Mouse (Mus musculus) hindbrain, embryonic 11.5 days (tissue): Measurements from ENCODE around the gene Ryr3. TPM values are rescaled to one million over a fixed set of nuclear protein-coding genes. Genes with fewer than 3 reads are reported as not detected.

Experiments
- ATAC-seq: fragments of 200-750 bp; cut with Nextera tagmentation; 2 replicates; pipeline ENCODE4 v1.8.0; 2017; ENCODE audit warnings: mild to moderate bottlenecking, moderate TSS enrichment, moderate library complexity; ENCODE audit not compliant: low FRiP score
- DNase-seq: peaks from one replicate; pipeline ENCODE4 v3.0.0-alpha.2; 2015; ENCODE audit warnings: low spot score
- H3K27ac ChIP-seq: fragments of 300-500 bp; sonication (generic); 2 replicates; pipeline ENCODE4 v1.5.1; 2014; ENCODE audit warnings: mild to moderate bottlenecking, low read depth, low read length
- H3K27me3 ChIP-seq: fragments of 300-500 bp; sonication (generic); 2 replicates; pipeline ENCODE4 v1.6.1; 2014; ENCODE audit warnings: mild to moderate bottlenecking, low read length, moderate library complexity, mixed read lengths; ENCODE audit not compliant: control insufficient read depth, insufficient read depth
- H3K36me3 ChIP-seq: fragments of 300-500 bp; sonication (generic); 2 replicates; pipeline ENCODE4 v1.6.1; 2014; ENCODE audit warnings: mild to moderate bottlenecking, low read length, moderate library complexity, mixed read lengths; ENCODE audit not compliant: control insufficient read depth, insufficient read depth
- H3K4me1 ChIP-seq: fragments of 300-500 bp; sonication (generic); replicated peaks from 2 replicates; pipeline ENCODE4 v1.6.1; 2014; ENCODE audit warnings: low read length, mixed read lengths; ENCODE audit not compliant: control insufficient read depth, insufficient read depth
- H3K4me2 ChIP-seq: fragments of 300-500 bp; sonication (generic); replicated peaks from 2 replicates; pipeline ENCODE4 v1.6.1; 2014; ENCODE audit warnings: mild to moderate bottlenecking, low read depth, low read length
- H3K4me3 ChIP-seq: fragments of 300-500 bp; sonication (generic); 2 replicates; pipeline ENCODE4 v1.5.1; 2014; ENCODE audit warnings: low read depth, low read length
- H3K9ac ChIP-seq: fragments of 300-500 bp; sonication (generic); 2 replicates; pipeline ENCODE4 v1.6.1; 2014; ENCODE audit warnings: low read depth, low read length
- H3K9me3 ChIP-seq: fragments of 300-500 bp; sonication (generic); 2 replicates; pipeline ENCODE4 v1.6.1; 2016; ENCODE audit warnings: low read length; ENCODE audit not compliant: control insufficient read depth
- WGBS: fragments of 180-500 bp; shearing (Covaris S2); extraction: QIAGEN DNeasy Blood & Tissue Kit; methylation state at CpG from one replicate; pipeline ENCODE4 v1.1.7; 2014; 5-methylcytosine and 5-hydroxymethylcytosine counted together
- polyA plus RNA-seq: library from polyadenylated mRNA; unstranded; fragments of >200 nt; fragmentation: Nextera tagmentation; extraction: Ambion mirVana; gene quantifications from 2 replicates; pipeline ENCODE4 v1.2.1, GENCODE M21; 2014

Ryr3 gene
- polyA plus RNA-seq, 1 experiment from 2014 or later, result 1.9 TPM

GRCm38 (mm10) chr2:112676175-112676574 is 540.7 kb downstream of the Ryr3 start:
- Histone ChIP-seq H3K4me2 (no peak overlapping the region), H3K9ac (no peak overlapping the region), H3K4me1 (no peaks in the 10 kb centered on the region), H3K36me3 (no peaks in the 10 kb centered on the region), H3K4me3 (no peak overlapping the region), H3K27me3 (no peaks in the 10 kb centered on the region), H3K27ac (no peak overlapping the region), H3K9me3 (no peaks in the 10 kb centered on the region)
- no peak for ATAC-seq
- no peak for DNase-seq
- 80% methylated on average over 2 of the region's 2 CpGs for WGBS

GRCm38 (mm10) chr2:112669461-112669860 is 547.4 kb downstream of the Ryr3 start:
- WGBS, result 90% methylated on average over 3 of the region's 3 CpGs
- no peak for DNase-seq

GRCm38 (mm10) chr2:112656131-112656530 is 560.8 kb downstream of the Ryr3 start:
- no peaks in the 10 kb centered on the region for H3K27me3 ChIP-seq
- H3K9ac ChIP-seq, result no peak overlapping the region
- ATAC-seq (no peak), DNase-seq (no peak)
- H3K36me3 ChIP-seq, result no peaks in the 10 kb centered on the region
- no peak overlapping the region for H3K4me2 ChIP-seq
- H3K4me3 ChIP-seq, result no peak overlapping the region
- no peaks in the 10 kb centered on the region for H3K4me1 ChIP-seq
- no peaks in the 10 kb centered on the region for H3K9me3 ChIP-seq
- WGBS, result 67% methylated on average over 5 of the region's 5 CpGs
- no peak overlapping the region for H3K27ac ChIP-seq

More at GRCm38 (mm10) chr2:112669461-112669860, 547.4 kb downstream of the Ryr3 start:
- H3K27ac ChIP-seq, result no peak overlapping the region
- no peaks in the 10 kb centered on the region for H3K4me1 ChIP-seq
- H3K4me3 ChIP-seq, result no peak overlapping the region
- ATAC-seq, result no peak
- no peak overlapping the region for H3K9ac ChIP-seq
- H3K9me3 ChIP-seq, result no peaks in the 10 kb centered on the region
- no peaks in the 10 kb centered on the region for H3K36me3 ChIP-seq
- no peaks in the 10 kb centered on the region for H3K27me3 ChIP-seq
- H3K4me2 ChIP-seq, result no peak overlapping the region

- Histone ChIP-seq H3K4me2 (no peak overlapping the region), H3K9ac (no peak overlapping the region), H3K36me3 (no peaks in the 10 kb centered on the region), H3K9me3 (no peaks in the 10 kb centered on the region), H3K4me3 (no peak overlapping the region), H3K4me1 (no peaks in the 10 kb centered on the region), H3K27me3 (no peaks in the 10 kb centered on the region), H3K27ac (no peak overlapping the region)
- DNase-seq (no peak), ATAC-seq (no peak)
- 84% methylated on average over 3 of the region's 3 CpGs for WGBS
Measured at GRCm38 (mm10) chr2:112653836-112654235, 563.1 kb downstream of the Ryr3 start.

GRCm38 (mm10) chr2:112637206-112637605 is 579.7 kb downstream of the Ryr3 start:
- no peak for ATAC-seq

GRCm38 (mm10) chr2:112632536-112632935 is 584.4 kb downstream of the Ryr3 start:
- H3K9ac ChIP-seq, result no peak overlapping the region
- no peak for DNase-seq
- no peak overlapping the region for H3K4me2 ChIP-seq
- H3K27ac ChIP-seq, result no peak overlapping the region
- no peaks in the 10 kb centered on the region for H3K27me3 ChIP-seq
- H3K4me1 ChIP-seq, result no peaks in the 10 kb centered on the region
- H3K9me3 ChIP-seq, result no peaks in the 10 kb centered on the region
- WGBS, result 82% methylated on average over 9 of the region's 9 CpGs
- no peak for ATAC-seq
- no peak overlapping the region for H3K4me3 ChIP-seq
- no peaks in the 10 kb centered on the region for H3K36me3 ChIP-seq

More at GRCm38 (mm10) chr2:112637206-112637605, 579.7 kb downstream of the Ryr3 start:
- Histone ChIP-seq H3K9ac (no peak overlapping the region), H3K36me3 (no peaks in the 10 kb centered on the region), H3K27me3 (no peaks in the 10 kb centered on the region), H3K4me2 (no peak overlapping the region), H3K9me3 (no peaks in the 10 kb centered on the region), H3K4me3 (no peak overlapping the region), H3K4me1 (no peaks in the 10 kb centered on the region), H3K27ac (no peak overlapping the region)
- 92% methylated on average over 5 of the region's 5 CpGs for WGBS
- no peak for DNase-seq

- Histone ChIP-seq H3K9me3 (no peaks in the 10 kb centered on the region), H3K27me3 (no peaks in the 10 kb centered on the region), H3K4me2 (no peak overlapping the region), H3K4me3 (no peak overlapping the region), H3K4me1 (no peaks in the 10 kb centered on the region), H3K9ac (no peak overlapping the region), H3K36me3 (no peaks in the 10 kb centered on the region), H3K27ac (no peak overlapping the region)
- ATAC-seq, result no peak
- DNase-seq, result no peak
- 76% methylated on average over 11 of the region's 11 CpGs for WGBS
Measured at GRCm38 (mm10) chr2:112630669-112631068, 586.2 kb downstream of the Ryr3 start.

GRCm38 (mm10) chr2:112625156-112625555 is 591.7 kb downstream of the Ryr3 start:
- 90% methylated on average over 3 of the region's 3 CpGs for WGBS
- Histone ChIP-seq H3K27me3 (no peaks in the 10 kb centered on the region), H3K27ac (no peak overlapping the region), H3K4me2 (no peak overlapping the region), H3K4me1 (no peaks in the 10 kb centered on the region), H3K4me3 (no peak overlapping the region), H3K36me3 (no peaks in the 10 kb centered on the region), H3K9ac (no peak overlapping the region), H3K9me3 (no peaks in the 10 kb centered on the region)
- DNase-seq (no peak), ATAC-seq (no peak)

- H3K9me3 ChIP-seq, result no peaks in the 10 kb centered on the region
- no peak overlapping the region for H3K4me2 ChIP-seq
- DNase-seq (no peak), ATAC-seq (no peak)
- WGBS, result 25% methylated on average over 3 of the region's 3 CpGs
- H3K27me3 ChIP-seq, result no peaks in the 10 kb centered on the region
- no peak overlapping the region for H3K27ac ChIP-seq
- no peaks in the 10 kb centered on the region for H3K4me1 ChIP-seq
- H3K9ac ChIP-seq, result no peak overlapping the region
- no peaks in the 10 kb centered on the region for H3K36me3 ChIP-seq
- no peak overlapping the region for H3K4me3 ChIP-seq
Measured at GRCm38 (mm10) chr2:112617206-112617605, 599.7 kb downstream of the Ryr3 start.
